Mouse (Mus musculus): Measurements from ENCODE around the gene Tmem44. TPM values are rescaled to one million over a fixed set of nuclear protein-coding genes. Genes with fewer than 3 reads are reported as not detected.

Gene Tmem44
- polyA plus RNA-seq, 1 experiment from 2014 or later, result 58.7 TPM

DNA sequence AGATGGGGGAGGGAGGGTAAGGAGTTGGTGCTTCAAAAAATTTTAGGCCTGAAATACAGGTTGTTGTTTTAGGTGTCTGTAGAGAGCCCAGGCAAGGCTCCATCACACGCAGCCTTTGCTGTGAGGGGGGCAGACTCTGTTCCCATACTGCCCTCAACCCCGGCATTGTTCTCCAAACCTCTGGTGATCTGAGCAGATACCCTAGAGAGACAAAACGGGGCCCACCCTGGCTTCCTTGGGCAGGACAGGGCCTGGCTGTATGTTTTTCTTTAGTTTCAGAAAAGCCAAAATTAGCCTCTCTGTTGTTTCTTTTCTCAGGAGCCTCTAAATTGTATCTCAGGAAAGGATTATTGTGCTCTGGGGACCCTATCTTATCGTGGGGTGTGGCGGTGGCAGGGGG is 49.0 kb downstream of the Tmem44 start:
- no peaks in the 10 kb centered on the region for H3K27me3 ChIP-seq
- ATAC-seq (ENCODE audit: low FRiP score), result no peak
- H3K4me1 ChIP-seq, result peaks cover 14% of the 10 kb centered on the region
- no peak overlapping the region for H3K27ac ChIP-seq
- no peak overlapping the region for H3K4me3 ChIP-seq
- no peak overlapping the region for H3K4me2 ChIP-seq (replicated peaks)
- H3K9ac ChIP-seq, result no peak overlapping the region
- WGBS, result 62% methylated on average over 5 of the region's 5 CpGs
- H3K36me3 ChIP-seq, result no peaks in the 10 kb centered on the region
- H3K9me3 ChIP-seq (replicated peaks), result no peaks in the 10 kb centered on the region

DNA sequence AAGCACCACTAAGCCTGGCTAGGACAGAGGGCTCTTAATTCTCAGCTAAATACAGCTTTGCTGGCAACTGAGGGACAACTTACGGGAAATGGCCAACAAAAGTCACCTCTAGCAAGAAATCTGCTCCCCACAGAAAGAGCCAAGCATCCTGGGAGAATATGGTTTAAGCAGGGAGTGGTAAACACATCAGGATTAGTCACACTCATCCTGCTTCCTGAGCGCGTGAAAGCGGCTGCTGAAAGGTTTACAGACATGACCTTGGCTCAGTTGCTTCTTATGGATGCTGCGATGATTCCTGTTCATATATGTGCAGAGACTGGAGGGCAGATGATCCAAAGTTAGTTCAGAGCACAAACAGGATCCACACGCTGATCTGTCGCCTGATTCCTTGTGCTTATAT is 50.4 kb downstream of the Tmem44 start:
- H3K9ac ChIP-seq, result no peak overlapping the region
- H3K9me3 ChIP-seq (replicated peaks), result no peaks in the 10 kb centered on the region
- H3K36me3 ChIP-seq, result no peaks in the 10 kb centered on the region
- no peak overlapping the region for H3K4me2 ChIP-seq (replicated peaks)
- H3K4me3 ChIP-seq, result no peak overlapping the region
- H3K27ac ChIP-seq, result no peak overlapping the region
- 85% methylated on average over 7 of the region's 7 CpGs for WGBS
- no peaks in the 10 kb centered on the region for H3K27me3 ChIP-seq
- H3K4me1 ChIP-seq, result peaks cover 14% of the 10 kb centered on the region
- ATAC-seq (ENCODE audit: low FRiP score), result no peak

DNA sequence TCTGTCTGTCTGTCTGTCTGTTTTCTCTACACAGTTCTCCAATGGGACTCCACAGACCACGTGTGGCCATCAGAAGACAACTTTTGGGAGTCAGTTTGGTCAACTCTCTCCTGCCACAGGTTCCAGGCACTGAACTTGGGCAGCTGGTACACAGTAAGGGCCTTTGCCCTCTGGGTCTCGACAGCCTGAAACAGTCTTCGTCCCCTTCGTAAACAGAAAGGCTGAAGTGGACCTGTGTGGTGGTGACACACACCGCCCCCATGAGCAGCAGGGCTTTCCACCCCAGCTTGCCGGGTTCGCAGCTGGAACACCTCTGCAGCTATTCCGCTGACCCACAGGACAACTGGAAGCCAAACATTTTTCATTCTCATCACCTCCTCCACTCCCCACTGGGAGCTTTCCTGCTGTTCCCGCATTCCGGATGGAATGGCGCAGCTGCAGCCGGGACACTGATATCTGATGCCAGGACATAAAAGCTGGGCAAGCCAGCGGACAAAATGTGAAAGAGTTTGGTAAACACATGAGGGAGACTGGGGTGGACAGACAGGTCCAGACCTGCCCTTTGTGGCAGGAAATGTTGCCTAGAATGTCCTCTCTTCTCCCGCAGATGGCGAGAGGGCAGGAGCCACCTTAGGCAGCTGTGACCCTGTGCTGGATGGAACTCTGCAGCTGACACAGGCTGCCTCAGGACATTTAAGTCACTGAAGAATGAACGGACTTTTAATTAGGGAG is 51.4 kb downstream of the Tmem44 start:
- Histone ChIP-seq H3K9ac (no peak overlapping the region), H3K4me3 (no peak overlapping the region), H3K4me2 (replicated peaks) (peak overlapping the region; percentile 31), H3K27ac (0 out of 2 replicates have a peak overlapping the region, but pooled peaks have one; percentile 30), H3K27me3 (no peaks in the 10 kb centered on the region), H3K9me3 (replicated peaks) (no peaks in the 10 kb centered on the region), H3K36me3 (no peaks in the 10 kb centered on the region), H3K4me1 (peaks cover 14% of the 10 kb centered on the region)
- ATAC-seq (ENCODE audit: low FRiP score), result no peak
- WGBS, result 21% methylated on average over 16 of the region's 16 CpGs

DNA sequence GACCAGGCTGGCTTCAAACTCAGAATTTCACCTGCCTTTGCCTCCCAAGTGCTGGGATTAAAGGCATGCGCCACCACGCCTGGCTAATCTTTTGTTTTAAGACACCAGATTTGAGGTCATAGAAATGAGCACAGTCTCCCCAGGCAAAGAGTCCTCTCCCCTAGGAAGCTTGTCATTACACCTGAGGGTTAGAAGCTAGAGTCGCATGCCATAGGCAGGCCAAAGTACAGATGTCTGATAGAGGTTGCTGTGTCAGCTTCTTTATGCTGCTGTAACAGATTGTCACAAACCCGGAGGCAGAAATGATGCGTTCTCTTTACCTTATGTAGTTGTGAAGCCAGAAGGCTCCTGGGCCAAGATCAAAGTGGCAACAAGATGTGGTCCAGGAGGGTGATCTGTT is 53.3 kb downstream of the Tmem44 start:
- ATAC-seq (ENCODE audit: low FRiP score), result no peak
- H3K9me3 ChIP-seq (replicated peaks), result no peaks in the 10 kb centered on the region
- H3K4me1 ChIP-seq, result peaks cover 12% of the 10 kb centered on the region
- H3K9ac ChIP-seq, result no peak overlapping the region
- H3K4me3 ChIP-seq, result no peak overlapping the region
- H3K36me3 ChIP-seq, result no peaks in the 10 kb centered on the region
- H3K27me3 ChIP-seq, result no peaks in the 10 kb centered on the region
- no peak overlapping the region for H3K4me2 ChIP-seq (replicated peaks)
- 91% methylated on average over 5 of the region's 5 CpGs for WGBS
- H3K27ac ChIP-seq, result no peak overlapping the region

DNA sequence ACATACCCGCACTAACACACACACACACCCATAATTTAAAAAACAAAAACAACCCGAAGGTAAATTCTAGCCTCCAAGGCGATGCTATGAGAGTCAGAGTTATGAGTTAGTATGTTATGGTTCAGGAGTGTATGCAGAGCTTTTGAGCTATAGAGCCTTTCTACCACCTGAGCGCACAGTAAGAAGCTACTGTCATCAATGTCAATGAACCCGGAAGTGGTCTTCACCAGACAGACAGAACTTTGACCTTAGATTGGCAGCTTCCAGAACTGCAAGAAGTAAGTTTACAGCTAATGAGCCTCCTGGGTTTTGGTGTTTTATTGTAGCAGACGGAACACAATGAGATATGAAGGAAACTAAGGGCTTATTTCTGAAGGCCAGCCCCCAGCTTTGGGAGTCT is 55.8 kb downstream of the Tmem44 start:
- Histone ChIP-seq H3K9ac (no peak overlapping the region), H3K36me3 (no peaks in the 10 kb centered on the region), H3K4me1 (peaks cover 8% of the 10 kb centered on the region), H3K4me3 (no peak overlapping the region), H3K9me3 (replicated peaks) (no peaks in the 10 kb centered on the region), H3K27me3 (no peaks in the 10 kb centered on the region), H3K4me2 (replicated peaks) (no peak overlapping the region), H3K27ac (no peak overlapping the region)
- ATAC-seq (ENCODE audit: low FRiP score), result no peak
- WGBS, result 92% methylated on average over 6 of the region's 6 CpGs

DNA sequence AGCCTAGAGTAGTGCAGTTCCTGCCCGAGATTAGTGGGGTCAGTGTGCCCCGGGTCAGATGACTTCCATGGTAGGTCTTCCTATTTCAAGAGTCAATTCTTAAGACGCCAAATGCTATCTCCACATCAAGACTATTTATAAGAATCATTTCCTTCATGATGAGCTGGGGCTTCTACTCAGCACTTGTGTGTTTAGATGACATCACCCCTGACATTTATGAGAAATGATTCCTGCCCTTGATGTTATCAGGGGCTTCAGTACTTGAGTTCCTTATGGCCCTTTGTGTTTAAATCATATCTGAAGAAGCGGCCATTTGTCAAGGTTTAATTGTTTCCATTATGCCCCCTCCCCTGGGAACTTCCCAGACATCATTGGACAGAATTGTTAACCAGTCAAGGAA is 58.9 kb downstream of the Tmem44 start:
- Histone ChIP-seq H3K27me3 (no peaks in the 10 kb centered on the region), H3K9me3 (replicated peaks) (no peaks in the 10 kb centered on the region), H3K36me3 (no peaks in the 10 kb centered on the region), H3K27ac (no peak overlapping the region), H3K9ac (no peak overlapping the region), H3K4me2 (replicated peaks) (no peak overlapping the region), H3K4me3 (no peak overlapping the region), H3K4me1 (no peaks in the 10 kb centered on the region)
- 75% methylated on average over 4 of the region's 4 CpGs for WGBS
- ATAC-seq (ENCODE audit: low FRiP score), result no peak

DNA sequence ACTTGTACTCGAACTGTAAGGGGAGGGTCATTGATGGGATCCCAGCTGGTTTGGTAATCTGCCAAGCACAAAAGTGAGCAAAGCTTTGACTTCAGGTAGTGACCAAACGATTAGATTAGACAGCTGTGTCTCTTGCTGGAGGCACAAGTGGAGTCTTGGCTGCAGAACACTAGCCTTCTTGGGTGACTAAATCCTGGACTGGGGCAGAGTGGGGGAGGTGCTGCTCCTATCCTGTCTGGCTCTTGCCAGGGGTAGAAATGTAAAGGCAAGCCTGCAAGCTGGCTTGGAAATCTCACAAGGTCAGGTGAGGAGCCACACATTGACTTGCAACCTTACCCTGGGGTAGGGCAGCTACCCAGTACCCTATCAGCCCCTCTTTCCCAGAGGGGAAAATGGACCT is 59.9 kb downstream of the Tmem44 start:
- 91% methylated on average over 2 of the region's 2 CpGs for WGBS
- H3K9me3 ChIP-seq (replicated peaks), result no peaks in the 10 kb centered on the region
- no peak overlapping the region for H3K9ac ChIP-seq
- no peak overlapping the region for H3K4me2 ChIP-seq (replicated peaks)
- no peak overlapping the region for H3K4me3 ChIP-seq
- ATAC-seq (ENCODE audit: low FRiP score), result no peak
- no peaks in the 10 kb centered on the region for H3K27me3 ChIP-seq
- H3K36me3 ChIP-seq, result no peaks in the 10 kb centered on the region
- no peak overlapping the region for H3K27ac ChIP-seq
- H3K4me1 ChIP-seq, result no peaks in the 10 kb centered on the region

DNA sequence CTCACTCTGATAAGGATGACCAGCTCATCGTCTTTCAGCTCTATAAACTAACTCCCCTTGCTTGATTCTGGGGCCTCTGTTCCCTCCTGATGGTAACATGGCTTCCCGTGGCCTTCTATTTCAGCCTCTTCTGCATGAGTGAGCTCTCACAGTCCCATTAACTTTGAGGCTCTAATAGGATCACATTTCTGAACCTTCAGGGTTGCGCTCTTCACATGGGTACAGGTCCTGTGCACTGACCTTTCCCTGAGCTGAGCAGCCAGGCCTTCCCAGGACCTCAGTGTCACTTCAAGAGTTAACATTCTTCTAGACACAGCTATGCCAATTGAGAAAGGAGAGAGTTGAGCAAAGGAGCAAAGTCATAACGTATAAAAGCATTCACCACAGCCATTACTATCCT is 60.3 kb downstream of the Tmem44 start:
- Histone ChIP-seq H3K27ac (no peak overlapping the region), H3K36me3 (no peaks in the 10 kb centered on the region), H3K4me1 (no peaks in the 10 kb centered on the region), H3K4me3 (no peak overlapping the region), H3K4me2 (replicated peaks) (no peak overlapping the region), H3K9ac (no peak overlapping the region), H3K27me3 (no peaks in the 10 kb centered on the region), H3K9me3 (replicated peaks) (no peaks in the 10 kb centered on the region)
- no peak for ATAC-seq (ENCODE audit: low FRiP score)
- WGBS, result 29% methylated on average over 4 of the region's 4 CpGs

DNA sequence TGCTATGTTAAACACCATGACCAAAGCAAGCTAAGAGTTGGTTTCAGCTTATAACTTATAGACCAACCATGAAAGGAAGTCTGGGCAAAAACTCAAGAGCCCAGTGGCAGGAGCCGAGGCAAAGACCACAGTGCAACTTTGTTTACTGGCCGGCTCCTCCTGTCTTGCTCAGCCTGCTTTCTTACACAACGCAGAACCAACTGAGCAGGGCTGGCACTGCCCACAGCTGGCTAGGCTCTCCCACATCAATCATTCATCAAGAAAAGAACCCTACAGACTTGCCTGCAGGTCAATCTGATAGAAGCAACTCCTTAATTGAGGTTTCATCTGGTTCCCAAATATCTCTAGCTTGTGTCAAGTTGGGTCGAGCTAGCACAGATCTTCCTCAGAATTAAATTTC is 61.0 kb downstream of the Tmem44 start:
- no peaks in the 10 kb centered on the region for H3K36me3 ChIP-seq
- H3K4me2 ChIP-seq (replicated peaks), result no peak overlapping the region
- WGBS, result 76% methylated on average over 4 of the region's 4 CpGs
- H3K27me3 ChIP-seq, result no peaks in the 10 kb centered on the region
- no peak overlapping the region for H3K27ac ChIP-seq
- no peaks in the 10 kb centered on the region for H3K4me1 ChIP-seq
- no peak for ATAC-seq (ENCODE audit: low FRiP score)
- H3K9me3 ChIP-seq (replicated peaks), result no peaks in the 10 kb centered on the region
- no peak overlapping the region for H3K9ac ChIP-seq
- H3K4me3 ChIP-seq, result no peak overlapping the region

DNA sequence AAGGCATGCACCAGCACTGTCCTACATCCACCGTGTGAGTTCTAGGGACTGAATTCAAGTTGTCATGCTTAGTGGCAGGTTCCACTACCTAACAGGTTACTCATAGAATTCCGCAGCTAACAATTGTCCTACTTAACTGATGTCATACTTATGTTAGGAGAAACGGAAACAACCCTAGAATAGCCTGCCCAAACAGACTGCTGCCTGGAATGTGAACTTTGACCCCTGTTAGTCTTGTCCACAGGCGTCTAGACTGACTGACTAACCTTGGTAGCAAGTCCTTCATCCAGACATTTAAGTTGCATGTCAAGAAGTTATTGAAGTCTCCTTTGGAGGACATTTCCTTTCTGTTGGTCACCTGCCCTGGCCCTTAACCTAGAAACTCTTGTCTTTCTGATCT is 64.1 kb downstream of the Tmem44 start:
- no peak overlapping the region for H3K27ac ChIP-seq
- H3K4me3 ChIP-seq, result no peak overlapping the region
- ATAC-seq (ENCODE audit: low FRiP score), result no peak
- no peak overlapping the region for H3K9ac ChIP-seq
- no peaks in the 10 kb centered on the region for H3K36me3 ChIP-seq
- no peaks in the 10 kb centered on the region for H3K9me3 ChIP-seq (replicated peaks)
- no peaks in the 10 kb centered on the region for H3K27me3 ChIP-seq
- H3K4me1 ChIP-seq, result no peaks in the 10 kb centered on the region
- 58% methylated on average over 4 of the region's 4 CpGs for WGBS
- no peak overlapping the region for H3K4me2 ChIP-seq (replicated peaks)

DNA sequence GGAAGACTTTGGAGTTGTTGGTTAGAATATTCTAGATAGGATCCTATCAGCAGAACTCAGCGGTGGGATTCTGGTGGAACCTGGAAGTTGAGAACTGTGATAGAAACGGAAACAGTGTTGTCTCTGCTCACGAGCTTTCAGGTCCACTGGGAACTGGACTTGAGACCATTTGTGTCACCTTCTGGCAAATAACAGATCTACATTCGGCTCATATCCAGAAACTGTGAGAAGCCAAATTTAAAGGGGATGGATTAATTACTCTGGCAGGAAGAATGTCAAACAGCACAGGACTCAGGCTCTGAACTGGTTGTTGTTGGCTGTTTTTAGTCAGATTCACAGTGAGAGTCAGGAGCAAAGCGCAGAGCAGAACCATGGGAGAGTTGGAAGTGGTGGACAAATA is 72.9 kb downstream of the Tmem44 start:
- Histone ChIP-seq H3K36me3 (no peaks in the 10 kb centered on the region), H3K9ac (no peak overlapping the region), H3K27me3 (no peaks in the 10 kb centered on the region), H3K4me1 (0 out of 2 replicates have a peak, but pooled peaks cover 8% of the 10 kb centered on the region), H3K4me2 (replicated peaks) (no peak overlapping the region), H3K9me3 (replicated peaks) (no peaks in the 10 kb centered on the region), H3K4me3 (no peak overlapping the region), H3K27ac (no peak overlapping the region)
- WGBS, result 93% methylated on average over 5 of the region's 5 CpGs
- no peak for ATAC-seq (ENCODE audit: low FRiP score)

DNA sequence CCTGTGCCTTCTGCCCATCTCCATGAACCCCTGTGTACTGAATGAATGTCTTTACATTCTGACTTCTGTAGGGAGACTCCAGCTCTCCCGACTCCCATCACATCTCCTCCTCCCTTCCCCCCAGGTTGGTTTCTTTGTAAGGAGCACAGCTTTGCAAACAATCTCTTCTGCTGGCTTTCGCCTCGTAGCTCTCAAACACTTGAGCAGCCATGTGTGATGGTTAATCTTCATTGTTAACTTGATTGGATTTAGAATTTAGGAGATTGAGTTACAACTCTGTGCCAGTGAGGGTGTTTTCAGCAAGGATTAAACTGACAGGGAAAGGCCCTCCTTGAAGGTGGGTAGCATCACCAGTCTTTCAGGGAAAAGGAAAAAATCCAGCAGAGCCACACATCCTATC is 73.6 kb downstream of the Tmem44 start:
- 58% methylated on average over 3 of the region's 3 CpGs for WGBS
- Histone ChIP-seq H3K27me3 (no peaks in the 10 kb centered on the region), H3K4me2 (replicated peaks) (no peak overlapping the region), H3K4me3 (no peak overlapping the region), H3K36me3 (no peaks in the 10 kb centered on the region), H3K9ac (no peak overlapping the region), H3K4me1 (0 out of 2 replicates have a peak, but pooled peaks cover 8% of the 10 kb centered on the region), H3K27ac (no peak overlapping the region), H3K9me3 (replicated peaks) (no peaks in the 10 kb centered on the region)
- ATAC-seq (ENCODE audit: low FRiP score), result no peak

All from hindbrain, embryonic 12.5 days (tissue).